Mouse (Mus musculus): Measurements from ENCODE around the gene Psmd1. TPM values are rescaled to one million over a fixed set of nuclear protein-coding genes. Genes with fewer than 3 reads are reported as not detected.

Psmd1 gene
- polyA plus RNA-seq, 1 experiment from 2014 or later: 194 TPM

DNA sequence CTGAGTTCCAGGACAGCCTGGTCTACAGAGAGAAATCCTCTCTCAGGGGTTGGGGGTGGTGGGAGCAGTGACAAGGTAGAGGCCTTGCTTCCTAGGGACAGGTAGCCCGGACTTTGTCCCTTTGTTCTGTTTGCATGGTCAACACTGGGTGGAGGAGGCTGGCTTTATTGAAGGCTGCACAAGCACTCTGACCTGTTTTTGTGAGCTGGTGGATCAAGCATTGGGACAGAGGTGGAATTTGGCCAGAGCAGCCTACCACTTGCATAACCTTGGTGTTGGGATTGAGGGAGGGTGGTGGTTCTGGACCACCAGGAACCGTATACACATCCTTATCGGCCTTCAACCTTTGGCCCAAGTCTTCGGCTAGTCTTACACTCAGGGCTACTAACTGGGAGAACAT is 7.9 kb upstream of the Psmd1 start:
- Histone ChIP-seq H3K27ac (no peak overlapping the region), H3K9ac (no peak overlapping the region), H3K4me3 (replicated peaks; ENCODE audit: low read length) (no peak overlapping the region), H3K9me3 (ENCODE audit: control insufficient read depth, low read length) (no peaks in the 10 kb centered on the region), H3K27me3 (ENCODE audit: control insufficient read depth, insufficient read depth, low read length) (no peaks in the 10 kb centered on the region), H3K4me1 (replicated peaks; ENCODE audit: control insufficient read depth, insufficient read depth, low read length) (0 out of 2 replicates have a peak, but pooled peaks cover 4% of the 10 kb centered on the region), H3K4me2 (replicated peaks) (no peak overlapping the region), H3K36me3 (replicated peaks; ENCODE audit: control insufficient read depth, insufficient read depth) (no peaks in the 10 kb centered on the region)
- no peak for ATAC-seq (ENCODE audit: low FRiP score)
- no peak for DNase-seq (ENCODE audit: low spot score)
- WGBS: 91% methylated on average over 4 of the region's 4 CpGs

DNA sequence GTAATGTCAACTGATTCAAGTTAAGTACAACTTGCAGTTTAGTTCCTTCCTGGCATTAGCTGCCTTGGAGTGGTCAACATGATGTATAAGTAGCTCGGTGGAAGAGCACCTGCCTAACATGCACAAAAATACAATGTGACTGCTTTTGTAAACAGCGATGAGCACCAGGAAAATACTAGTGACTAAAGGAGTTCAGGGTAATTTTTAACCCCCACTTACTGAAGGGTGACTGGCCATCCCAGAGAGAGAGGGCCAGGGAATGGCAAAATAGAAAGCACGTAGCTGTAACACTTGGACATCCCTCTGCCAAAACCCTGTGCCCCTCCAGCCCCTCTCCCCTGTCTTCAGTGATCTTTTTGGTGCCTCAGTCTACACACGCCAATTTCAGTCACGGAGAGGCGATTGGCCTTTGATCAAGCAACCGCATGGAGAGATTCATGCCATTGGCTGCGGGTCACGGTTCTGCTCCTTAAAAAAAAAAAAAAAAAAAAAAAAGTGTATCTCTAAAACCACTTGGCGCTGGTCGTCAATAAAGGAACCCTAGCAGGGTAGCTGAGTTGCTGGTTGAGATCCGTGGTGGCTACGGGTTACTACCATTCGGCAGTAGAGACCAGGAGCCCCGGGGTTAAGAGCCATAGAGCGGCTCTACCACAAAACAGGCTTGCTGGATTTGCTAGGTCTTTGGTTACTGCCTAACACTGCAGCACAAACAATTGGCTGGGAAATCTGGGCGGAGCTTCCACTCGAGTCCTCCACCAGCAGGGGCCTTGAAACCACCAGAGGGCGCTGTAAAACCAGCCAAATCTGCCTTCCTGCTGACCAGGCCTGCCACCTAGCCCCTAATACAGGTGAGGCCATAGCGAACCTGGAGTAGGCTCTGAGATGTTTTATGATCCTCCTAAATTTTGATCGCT is 5.1 kb upstream of the Psmd1 start:
- H3K9ac ChIP-seq: peak overlapping the region; percentile 16; the same call in 1 of the 2 replicates
- H3K36me3 ChIP-seq (replicated peaks; ENCODE audit: control insufficient read depth, insufficient read depth): no peaks in the 10 kb centered on the region
- H3K9me3 ChIP-seq (ENCODE audit: control insufficient read depth, low read length): no peaks in the 10 kb centered on the region
- H3K27me3 ChIP-seq (ENCODE audit: control insufficient read depth, insufficient read depth, low read length): no peaks in the 10 kb centered on the region
- H3K4me3 ChIP-seq (replicated peaks; ENCODE audit: low read length): peak overlapping the region; percentile 23
- ATAC-seq (ENCODE audit: low FRiP score) (peak; percentile 85), DNase-seq (ENCODE audit: low spot score) (peak; percentile 93)
- peak overlapping the region; percentile 47 for H3K4me2 ChIP-seq (replicated peaks)
- H3K27ac ChIP-seq: 0 out of 2 replicates have a peak overlapping the region, but pooled peaks have one; percentile 33
- 8% methylated on average over 21 of the region's 21 CpGs for WGBS
- H3K4me1 ChIP-seq (replicated peaks; ENCODE audit: control insufficient read depth, insufficient read depth, low read length): 0 out of 2 replicates have a peak, but pooled peaks cover 4% of the 10 kb centered on the region

DNA sequence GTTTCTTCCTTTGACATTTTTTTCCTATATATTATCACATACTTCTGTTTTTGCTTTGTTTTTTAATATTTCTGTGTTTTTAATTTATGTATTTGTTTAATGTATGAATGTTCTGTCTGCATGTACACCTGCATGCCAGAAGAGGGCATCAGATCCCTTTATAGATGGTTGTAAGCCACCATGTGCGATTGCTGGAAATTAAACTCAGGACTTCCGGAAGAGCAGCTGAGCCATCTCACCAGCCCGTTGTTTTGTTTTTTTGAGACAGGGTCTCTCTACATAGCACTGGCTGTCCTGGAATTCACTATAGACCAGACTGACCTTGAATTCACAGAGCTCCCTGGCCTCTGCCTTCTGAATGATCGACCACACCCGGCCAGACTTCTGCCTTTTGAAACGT is 1.7 kb upstream of the Psmd1 start:
- no peak for DNase-seq (ENCODE audit: low spot score)
- Histone ChIP-seq H3K9ac (no peak overlapping the region), H3K36me3 (replicated peaks; ENCODE audit: control insufficient read depth, insufficient read depth) (no peaks in the 10 kb centered on the region), H3K27me3 (ENCODE audit: control insufficient read depth, insufficient read depth, low read length) (no peaks in the 10 kb centered on the region), H3K4me1 (replicated peaks; ENCODE audit: control insufficient read depth, insufficient read depth, low read length) (peaks cover 19% of the 10 kb centered on the region), H3K9me3 (ENCODE audit: control insufficient read depth, low read length) (no peaks in the 10 kb centered on the region), H3K4me2 (replicated peaks) (no peak overlapping the region), H3K4me3 (replicated peaks; ENCODE audit: low read length) (no peak overlapping the region), H3K27ac (no peak overlapping the region)
- WGBS: 86% methylated on average over 6 of the region's 6 CpGs
- ATAC-seq (ENCODE audit: low FRiP score): no peak

DNA sequence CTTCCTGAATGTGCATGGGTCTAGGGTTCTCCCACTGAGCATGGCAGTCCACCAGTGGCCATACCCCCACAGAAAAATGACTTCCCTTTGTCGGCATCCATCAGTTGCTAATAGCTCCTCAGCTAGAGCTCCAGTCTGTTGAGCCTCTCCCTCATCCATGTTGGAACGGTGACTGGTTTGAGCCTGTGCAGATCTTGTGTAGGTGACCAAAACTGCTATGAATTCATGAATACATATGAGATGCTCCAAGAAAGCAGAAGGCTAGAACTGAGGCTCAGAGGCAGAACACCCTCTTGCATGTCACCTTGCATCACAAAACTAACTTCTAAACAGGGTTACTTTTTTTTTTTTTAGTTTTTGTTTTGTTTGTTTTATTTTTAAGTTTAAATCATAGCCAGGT is 12.4 kb downstream of the Psmd1 start:
- no peak for DNase-seq (ENCODE audit: low spot score)
- H3K36me3 ChIP-seq (replicated peaks; ENCODE audit: control insufficient read depth, insufficient read depth): peaks cover 90% of the 10 kb centered on the region
- H3K27ac ChIP-seq: no peak overlapping the region
- no peaks in the 10 kb centered on the region for H3K9me3 ChIP-seq (ENCODE audit: control insufficient read depth, low read length)
- H3K4me2 ChIP-seq (replicated peaks): no peak overlapping the region
- H3K4me1 ChIP-seq (replicated peaks; ENCODE audit: control insufficient read depth, insufficient read depth, low read length): no peaks in the 10 kb centered on the region
- 95% methylated on average over 2 of the region's 2 CpGs for WGBS
- no peak overlapping the region for H3K9ac ChIP-seq
- ATAC-seq (ENCODE audit: low FRiP score): no peak
- H3K27me3 ChIP-seq (ENCODE audit: control insufficient read depth, insufficient read depth, low read length): no peaks in the 10 kb centered on the region
- no peak overlapping the region for H3K4me3 ChIP-seq (replicated peaks; ENCODE audit: low read length)

DNA sequence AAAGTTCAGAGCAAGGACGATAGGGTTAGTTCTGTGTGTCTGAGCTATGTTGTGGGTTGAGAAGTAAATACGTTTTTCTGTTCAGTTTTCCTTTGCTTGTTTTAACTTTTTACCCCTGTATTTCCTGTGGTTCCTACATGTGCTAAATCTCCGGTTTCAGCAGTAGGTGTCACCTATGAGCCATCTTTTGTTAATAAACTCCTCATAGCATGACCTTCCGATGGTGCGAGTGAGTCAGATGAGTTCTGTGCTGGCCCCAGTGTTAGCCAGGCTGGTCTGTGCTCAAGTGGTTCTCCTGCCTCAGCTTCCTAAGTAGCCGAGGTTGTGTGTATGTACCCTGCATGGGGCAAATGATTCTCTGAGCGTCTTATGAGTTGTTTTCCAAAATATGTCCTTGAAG is 30.2 kb downstream of the Psmd1 start:
- H3K36me3 ChIP-seq (replicated peaks; ENCODE audit: control insufficient read depth, insufficient read depth): peaks cover 79% of the 10 kb centered on the region
- no peak overlapping the region for H3K27ac ChIP-seq
- no peaks in the 10 kb centered on the region for H3K9me3 ChIP-seq (ENCODE audit: control insufficient read depth, low read length)
- no peaks in the 10 kb centered on the region for H3K4me1 ChIP-seq (replicated peaks; ENCODE audit: control insufficient read depth, insufficient read depth, low read length)
- H3K27me3 ChIP-seq (ENCODE audit: control insufficient read depth, insufficient read depth, low read length): no peaks in the 10 kb centered on the region
- DNase-seq (ENCODE audit: low spot score): no peak
- no peak overlapping the region for H3K4me2 ChIP-seq (replicated peaks)
- H3K4me3 ChIP-seq (replicated peaks; ENCODE audit: low read length): no peak overlapping the region
- ATAC-seq (ENCODE audit: low FRiP score): no peak
- no peak overlapping the region for H3K9ac ChIP-seq
- WGBS: 88% methylated on average over 7 of the region's 7 CpGs

DNA sequence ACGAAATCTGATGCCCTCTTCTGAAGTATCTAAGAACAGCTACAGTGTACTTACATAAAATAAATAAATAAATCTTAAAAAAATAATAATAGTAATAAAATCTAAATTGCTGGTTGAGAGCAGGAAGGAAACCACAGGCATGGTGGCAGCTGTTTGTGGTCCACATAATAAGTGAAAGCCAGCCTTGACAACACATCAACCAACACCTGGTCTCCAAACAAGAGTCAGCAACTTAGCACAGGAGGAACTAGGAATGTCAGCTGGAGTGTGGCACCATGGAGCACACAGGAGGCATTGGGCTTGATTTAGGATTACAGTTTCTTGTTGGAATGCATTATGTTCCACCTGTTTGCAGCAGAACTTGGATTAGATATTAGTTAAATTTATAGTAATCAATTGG is 40.9 kb downstream of the Psmd1 start:
- H3K27me3 ChIP-seq (ENCODE audit: control insufficient read depth, insufficient read depth, low read length): no peaks in the 10 kb centered on the region
- WGBS: 83% methylated on average over 1 of the region's 1 CpGs
- ATAC-seq (ENCODE audit: low FRiP score) (no peak), DNase-seq (ENCODE audit: low spot score) (no peak)
- no peak overlapping the region for H3K4me3 ChIP-seq (replicated peaks; ENCODE audit: low read length)
- H3K9me3 ChIP-seq (ENCODE audit: control insufficient read depth, low read length): no peaks in the 10 kb centered on the region
- H3K4me2 ChIP-seq (replicated peaks): no peak overlapping the region
- peaks cover 24% of the 10 kb centered on the region for H3K36me3 ChIP-seq (replicated peaks; ENCODE audit: control insufficient read depth, insufficient read depth)
- no peak overlapping the region for H3K9ac ChIP-seq
- H3K4me1 ChIP-seq (replicated peaks; ENCODE audit: control insufficient read depth, insufficient read depth, low read length): no peaks in the 10 kb centered on the region
- H3K27ac ChIP-seq: no peak overlapping the region

DNA sequence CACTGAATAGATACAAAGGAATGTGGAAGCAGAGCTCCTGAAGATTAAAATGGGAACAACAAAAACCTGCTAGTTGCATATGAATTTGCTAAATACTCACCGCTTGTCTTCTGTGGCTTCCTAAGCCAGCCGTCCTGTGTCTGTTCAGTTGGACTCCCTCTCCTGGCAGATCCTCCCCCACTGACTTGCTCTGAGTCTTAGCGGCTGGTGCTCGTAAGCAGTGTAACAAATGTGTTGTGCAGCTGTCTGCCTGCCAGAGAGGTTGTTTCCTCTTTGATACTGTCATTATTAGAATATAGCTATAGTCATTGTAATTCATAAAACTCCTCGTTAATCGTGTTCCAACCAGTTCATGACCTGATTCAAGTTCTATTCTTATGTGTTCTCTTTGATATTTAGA is 47.6 kb downstream of the Psmd1 start, which contains the start of gene Htr2b:
Gene Htr2b, minus strand, starts transcription at position 192 of the 400 bp plus-strand sequence.
- H3K9me3 ChIP-seq (ENCODE audit: control insufficient read depth, low read length): no peaks in the 10 kb centered on the region
- no peak within 1 kb of the TSS for H3K4me2 ChIP-seq (replicated peaks)
- no peak within 1 kb of the TSS for H3K9ac ChIP-seq
- no peak within 1 kb of the TSS for H3K4me3 ChIP-seq (replicated peaks; ENCODE audit: low read length)
- no peak for ATAC-seq (ENCODE audit: low FRiP score)
- no peaks in the 10 kb centered on the region for H3K27me3 ChIP-seq (ENCODE audit: control insufficient read depth, insufficient read depth, low read length)
- H3K4me1 ChIP-seq (replicated peaks; ENCODE audit: control insufficient read depth, insufficient read depth, low read length): no peaks in the 10 kb centered on the region
- H3K36me3 ChIP-seq (replicated peaks; ENCODE audit: control insufficient read depth, insufficient read depth): peaks cover 20% of the 10 kb centered on the region
- H3K27ac ChIP-seq: no peak within 1 kb of the TSS
- 59% methylated on average over 6 of the region's 6 CpGs for WGBS
- no peak for DNase-seq (ENCODE audit: low spot score)

DNA sequence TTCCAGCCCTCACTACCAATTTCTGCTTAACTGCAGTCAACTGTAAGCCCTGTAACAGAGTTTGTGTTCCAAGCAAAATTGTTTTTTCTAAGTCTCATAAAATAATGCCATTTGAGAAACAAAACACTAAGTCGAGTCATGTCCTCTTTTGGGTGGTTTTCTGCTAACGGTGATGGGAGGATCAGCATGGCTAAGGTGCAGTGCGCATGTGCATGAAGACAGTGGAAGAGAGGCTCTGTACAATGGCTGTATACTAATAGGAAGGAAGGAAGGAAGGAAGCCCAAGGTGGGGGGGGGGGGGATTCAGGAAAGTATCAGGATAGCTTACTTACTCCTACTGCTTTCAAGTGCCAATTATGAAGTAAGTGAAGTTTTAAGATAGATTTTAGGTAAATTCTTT is 50.0 kb downstream of the Psmd1 start:
- 95% methylated on average over 3 of the region's 3 CpGs for WGBS

DNA sequence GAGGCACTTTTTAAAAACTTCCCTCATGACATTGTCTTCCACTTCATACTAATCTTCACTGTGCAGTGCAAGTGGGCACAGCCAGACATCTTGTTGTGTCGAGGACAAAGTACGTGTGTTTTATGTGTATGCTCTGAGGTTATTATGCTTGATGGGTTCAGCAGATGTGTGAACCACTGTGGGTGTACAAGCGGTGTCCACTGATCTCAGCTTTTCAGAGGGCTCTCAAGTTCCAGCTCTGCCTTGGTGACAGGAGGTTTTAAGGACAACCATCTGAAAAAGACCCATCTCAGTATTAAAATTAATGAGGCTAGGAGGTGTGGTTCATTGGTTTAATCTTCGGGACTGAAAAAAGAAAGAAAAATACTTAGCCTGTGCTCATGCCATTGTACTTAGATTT is 55.4 kb downstream of the Psmd1 start:
- peaks cover 63% of the 10 kb centered on the region for H3K36me3 ChIP-seq (replicated peaks; ENCODE audit: control insufficient read depth, insufficient read depth)
- H3K9ac ChIP-seq: no peak overlapping the region
- 95% methylated on average over 4 of the region's 4 CpGs for WGBS

More for the DNA sequence above, 50.0 kb downstream of the Psmd1 start:
- no peak overlapping the region for H3K4me3 ChIP-seq (replicated peaks; ENCODE audit: low read length)
- no peak for ATAC-seq (ENCODE audit: low FRiP score)
- no peaks in the 10 kb centered on the region for H3K4me1 ChIP-seq (replicated peaks; ENCODE audit: control insufficient read depth, insufficient read depth, low read length)
- H3K36me3 ChIP-seq (replicated peaks; ENCODE audit: control insufficient read depth, insufficient read depth): peaks cover 33% of the 10 kb centered on the region
- no peak overlapping the region for H3K27ac ChIP-seq
- no peaks in the 10 kb centered on the region for H3K9me3 ChIP-seq (ENCODE audit: control insufficient read depth, low read length)
- no peak overlapping the region for H3K4me2 ChIP-seq (replicated peaks)
- H3K27me3 ChIP-seq (ENCODE audit: control insufficient read depth, insufficient read depth, low read length): no peaks in the 10 kb centered on the region
- no peak overlapping the region for H3K9ac ChIP-seq
- DNase-seq (ENCODE audit: low spot score): no peak

More for the DNA sequence above, 55.4 kb downstream of the Psmd1 start:
- Histone ChIP-seq H3K4me1 (replicated peaks; ENCODE audit: control insufficient read depth, insufficient read depth, low read length) (no peaks in the 10 kb centered on the region), H3K9me3 (ENCODE audit: control insufficient read depth, low read length) (no peaks in the 10 kb centered on the region), H3K4me3 (replicated peaks; ENCODE audit: low read length) (no peak overlapping the region), H3K27me3 (ENCODE audit: control insufficient read depth, insufficient read depth, low read length) (no peaks in the 10 kb centered on the region), H3K4me2 (replicated peaks) (no peak overlapping the region), H3K27ac (no peak overlapping the region)
- no peak for DNase-seq (ENCODE audit: low spot score)
- no peak for ATAC-seq (ENCODE audit: low FRiP score)
